Mouse (Mus musculus) lung, adult 18-20 months (tissue): ENCODE measurements around the gene Prkar1b.

Source experiments
- DNase-seq, 2 experiments: peaks; one replicate each; pipeline ENCODE4 v3.0.0; 2022; ENCODE audit warnings: mixed read lengths in 2 of 2

The Prkar1b gene

DNA sequence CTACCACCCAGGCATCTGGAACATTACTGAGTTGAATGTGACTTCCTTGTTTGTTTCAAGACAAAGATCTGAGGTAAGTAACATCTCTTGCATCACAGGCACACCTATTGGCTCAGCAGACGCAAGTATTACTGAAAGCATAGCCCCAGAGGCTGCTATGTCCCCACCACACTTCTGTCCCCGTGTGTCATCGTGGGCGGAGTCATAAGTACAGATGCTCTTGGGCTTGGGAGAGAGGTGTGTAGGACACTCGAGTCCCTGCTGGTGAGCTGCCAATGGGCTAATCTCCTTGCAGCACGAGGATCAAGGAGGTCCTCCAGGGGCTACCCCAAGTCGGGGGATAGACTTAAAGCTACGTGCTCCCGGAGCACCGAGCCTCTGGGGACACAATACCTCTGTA is 96.6 kb downstream of the Prkar1b start:
- peak; percentile 53 to 72 for DNase-seq

DNA sequence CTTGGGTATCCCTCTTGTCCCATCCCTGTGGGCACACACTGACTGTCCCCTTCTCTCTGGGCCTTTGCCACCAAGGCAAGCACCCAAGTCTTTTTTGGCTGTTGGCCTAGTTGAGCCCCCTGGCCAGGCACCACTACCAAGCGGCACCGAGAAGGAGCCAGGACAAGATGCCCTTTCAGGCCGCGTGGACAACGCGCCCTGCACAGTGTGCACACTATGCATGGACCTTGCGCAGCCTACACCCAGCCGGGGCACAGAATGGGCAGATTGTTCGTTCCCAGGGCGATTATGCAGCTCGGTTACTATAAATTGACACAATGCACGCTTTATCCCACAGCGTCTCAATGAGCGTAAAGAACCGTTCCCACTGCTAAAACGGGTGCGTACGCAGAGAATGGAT is 98.5 kb downstream of the Prkar1b start:
- DNase-seq, result no peak

DNA sequence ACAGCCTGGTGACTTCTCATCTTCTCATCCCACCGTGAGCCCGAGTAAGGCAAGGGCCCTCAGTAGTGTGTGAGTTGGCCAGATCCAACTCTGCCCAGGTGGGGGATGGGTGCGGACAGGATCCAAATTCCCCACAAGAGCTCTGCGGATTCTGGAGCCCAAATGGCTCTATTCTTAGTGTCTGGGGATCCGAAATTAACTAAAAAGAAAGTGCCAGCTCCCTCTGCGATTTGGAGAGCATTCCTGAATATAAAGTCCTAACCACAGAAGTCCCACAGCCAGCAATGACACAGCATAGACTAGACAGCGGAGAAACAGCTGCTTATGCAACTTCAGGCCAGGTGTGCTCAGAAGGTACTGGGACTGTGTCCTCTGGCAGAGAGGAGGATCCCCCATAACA is 100.4 kb downstream of the Prkar1b start:
- no peak for DNase-seq

DNA sequence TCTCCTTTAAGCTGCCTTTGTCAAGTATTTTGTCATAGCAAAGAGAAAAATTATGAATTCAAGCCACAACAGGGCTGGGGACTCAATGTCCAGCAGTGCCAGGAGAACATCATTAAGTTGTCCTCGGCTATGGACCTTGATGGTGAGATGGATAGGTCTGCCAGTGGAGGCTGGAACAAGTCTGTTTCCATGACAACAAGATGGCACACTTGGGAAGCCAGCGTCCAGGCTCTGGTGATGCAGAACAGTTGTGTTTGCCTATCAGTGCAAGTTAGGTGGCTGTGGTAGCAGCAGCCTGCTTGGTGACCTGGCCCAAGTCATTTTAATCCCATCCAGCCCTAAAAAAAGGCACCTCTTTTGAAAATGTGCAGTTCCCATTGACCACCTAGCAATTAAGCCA is 102.6 kb downstream of the Prkar1b start:
- DNase-seq, result no peak

DNA sequence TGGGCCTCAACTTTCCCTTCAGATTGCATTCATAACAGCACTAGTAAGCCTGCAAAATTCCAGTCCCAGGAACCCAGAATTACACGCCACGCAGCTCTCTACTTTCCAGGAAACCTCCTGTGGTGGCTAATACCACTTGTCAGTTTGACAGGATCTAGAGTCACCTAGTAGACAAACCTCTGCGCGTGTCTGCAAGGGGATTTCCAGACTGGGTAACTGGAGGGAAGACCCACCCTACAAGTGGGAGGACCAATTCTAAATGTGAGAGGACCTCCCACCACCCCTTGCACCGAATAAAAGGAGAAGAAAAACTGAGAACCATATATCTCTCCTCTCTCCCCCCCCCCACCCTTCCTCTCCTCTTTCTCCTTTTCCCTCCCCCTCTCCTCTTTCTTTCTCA is 103.2 kb downstream of the Prkar1b start:
- DNase-seq, result no peak

DNA sequence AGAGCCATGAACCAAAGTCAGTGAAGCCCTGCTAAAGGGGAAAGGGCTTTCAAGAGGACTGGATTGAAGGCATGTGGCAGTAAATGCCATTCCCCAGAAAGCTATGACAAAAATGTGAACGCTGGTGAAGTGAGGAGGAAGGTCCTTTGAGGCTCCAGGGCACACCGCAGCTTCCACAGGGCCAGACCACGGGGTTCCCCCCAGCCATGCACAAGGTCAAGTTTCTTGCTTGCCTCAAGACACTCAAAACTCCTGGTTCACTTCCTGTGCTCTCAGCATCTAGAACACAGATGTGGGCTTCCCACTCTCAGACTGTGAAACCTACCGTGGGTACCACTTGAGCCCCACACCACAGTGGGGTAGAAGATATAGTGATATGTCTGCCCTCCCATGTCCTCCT is 106.3 kb downstream of the Prkar1b start:
- no peak for DNase-seq

DNA sequence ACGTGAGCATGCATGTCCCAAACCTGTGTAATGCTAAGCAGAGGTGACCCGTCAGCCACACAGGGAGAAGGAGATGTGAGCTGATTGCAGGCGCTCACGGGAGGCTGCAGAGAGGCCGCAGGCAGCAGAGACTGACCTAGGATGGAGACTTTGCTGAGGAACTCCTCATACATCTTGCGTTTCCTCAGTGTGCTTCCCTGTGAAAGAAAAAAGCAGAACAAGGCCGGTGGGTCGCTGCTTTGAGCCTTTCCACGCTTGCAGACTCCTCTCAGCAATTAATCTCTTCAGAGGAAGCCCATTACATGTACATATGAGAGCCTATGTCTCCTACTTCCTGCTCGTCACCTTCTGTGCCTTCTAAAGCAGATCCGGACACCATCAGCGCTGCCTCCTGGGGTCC is 107.5 kb downstream of the Prkar1b start:
- DNase-seq, result no peak

DNA sequence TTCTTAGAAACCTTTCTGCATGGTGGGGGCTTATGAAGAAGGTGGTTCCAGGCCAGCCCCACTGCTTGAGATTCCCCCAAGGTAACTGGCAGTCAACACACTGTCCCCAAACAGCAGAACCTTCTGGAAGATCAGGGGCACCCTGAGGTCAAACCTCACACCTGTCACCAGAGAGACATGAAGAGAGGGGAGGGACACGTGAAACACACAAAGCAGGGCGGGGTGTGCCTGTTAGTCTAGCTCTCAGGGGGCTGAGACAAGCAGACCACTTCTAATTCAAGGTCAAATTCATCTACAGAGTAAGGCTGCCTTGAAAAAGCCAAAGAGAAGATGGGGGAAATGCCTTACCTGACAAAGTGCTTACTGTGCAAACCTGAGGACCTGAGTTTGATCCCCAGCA is 114.6 kb downstream of the Prkar1b start:
- DNase-seq, result no peak

DNA sequence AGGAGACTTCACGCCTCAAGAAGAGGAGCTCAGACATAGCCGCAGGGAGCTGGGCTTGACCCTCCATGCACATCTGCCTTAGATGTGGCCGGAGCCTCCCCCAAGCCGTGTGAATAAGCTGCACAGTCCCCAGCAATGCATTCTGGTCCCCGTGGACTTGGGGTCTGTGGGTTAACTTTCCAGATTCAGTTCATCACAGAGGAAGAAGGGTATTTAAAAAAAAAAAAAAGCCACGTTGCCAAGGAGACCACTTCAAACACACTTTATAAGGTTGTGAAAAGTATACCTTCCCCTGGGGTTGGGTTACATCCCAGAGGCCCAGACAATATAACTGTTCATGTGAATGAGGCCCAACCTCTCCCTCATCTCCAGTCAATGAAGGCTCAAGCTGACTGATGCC is 115.1 kb downstream of the Prkar1b start:
- no peak for DNase-seq

DNA sequence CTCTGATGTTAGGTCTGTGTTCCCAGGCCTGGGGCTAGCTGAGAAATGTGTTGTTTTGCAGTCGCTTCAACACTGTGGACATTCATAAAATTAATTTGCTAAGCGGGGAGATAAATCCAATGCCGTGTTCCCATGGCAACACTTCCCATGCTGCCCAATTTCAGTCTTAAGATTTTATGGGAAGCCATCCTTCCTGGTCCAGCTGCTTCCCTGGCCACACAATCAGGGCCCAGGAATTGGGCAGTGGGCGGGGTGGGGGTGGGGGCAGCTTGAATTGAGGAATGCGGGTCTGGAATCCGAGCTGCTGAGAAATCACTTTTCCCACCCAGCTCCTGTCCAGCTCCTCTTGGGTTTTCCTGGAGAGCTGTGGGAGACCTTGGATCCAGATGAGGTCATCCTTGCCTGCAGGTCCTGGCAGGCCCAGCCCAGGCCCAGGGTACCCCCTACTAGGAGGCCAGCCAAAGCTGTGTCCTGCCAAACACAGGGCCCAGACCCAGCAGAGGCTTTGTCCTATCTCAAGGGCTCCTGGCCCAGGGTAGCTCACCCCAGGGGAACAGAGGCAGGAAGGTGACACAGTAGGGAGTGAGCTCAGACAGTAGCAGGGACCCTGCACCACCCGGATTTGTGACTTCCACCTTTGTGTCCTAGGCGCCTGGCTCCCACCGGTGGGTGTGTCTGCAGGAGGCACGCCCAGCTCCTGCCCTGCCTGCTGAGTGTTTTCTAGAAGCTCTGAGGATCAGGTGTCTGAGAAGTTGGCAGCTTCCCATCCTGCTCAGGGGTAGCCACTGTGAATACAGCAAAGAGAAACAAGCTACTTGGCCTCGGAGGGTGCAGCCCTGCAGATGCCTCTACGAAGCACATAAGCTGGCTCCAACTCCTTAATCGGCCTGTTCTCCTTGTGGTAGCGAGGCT is 116.1 kb downstream of the Prkar1b start:
- peak; percentile 57 to 74 for DNase-seq

DNA sequence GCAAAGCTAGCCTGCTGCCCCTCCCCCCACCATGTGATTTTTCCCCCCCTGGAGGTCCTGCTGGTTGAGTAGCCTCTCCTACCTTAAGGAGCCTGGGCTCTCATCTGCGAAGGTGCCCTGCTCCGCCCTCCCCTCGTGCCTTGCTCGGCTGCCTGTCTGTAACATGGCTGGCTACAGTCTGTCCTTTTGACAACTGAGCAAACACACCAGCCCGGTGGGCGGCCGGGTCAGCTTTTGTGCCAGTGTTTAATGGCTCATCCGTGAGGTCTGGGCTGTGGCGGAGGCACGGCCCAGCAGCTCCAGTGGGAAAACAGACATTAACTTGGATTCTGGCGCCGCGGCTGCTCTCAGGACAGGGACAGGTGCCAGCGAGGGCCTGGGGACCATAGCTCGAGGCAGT is 122.2 kb downstream of the Prkar1b start:
- DNase-seq, result no peak

DNA sequence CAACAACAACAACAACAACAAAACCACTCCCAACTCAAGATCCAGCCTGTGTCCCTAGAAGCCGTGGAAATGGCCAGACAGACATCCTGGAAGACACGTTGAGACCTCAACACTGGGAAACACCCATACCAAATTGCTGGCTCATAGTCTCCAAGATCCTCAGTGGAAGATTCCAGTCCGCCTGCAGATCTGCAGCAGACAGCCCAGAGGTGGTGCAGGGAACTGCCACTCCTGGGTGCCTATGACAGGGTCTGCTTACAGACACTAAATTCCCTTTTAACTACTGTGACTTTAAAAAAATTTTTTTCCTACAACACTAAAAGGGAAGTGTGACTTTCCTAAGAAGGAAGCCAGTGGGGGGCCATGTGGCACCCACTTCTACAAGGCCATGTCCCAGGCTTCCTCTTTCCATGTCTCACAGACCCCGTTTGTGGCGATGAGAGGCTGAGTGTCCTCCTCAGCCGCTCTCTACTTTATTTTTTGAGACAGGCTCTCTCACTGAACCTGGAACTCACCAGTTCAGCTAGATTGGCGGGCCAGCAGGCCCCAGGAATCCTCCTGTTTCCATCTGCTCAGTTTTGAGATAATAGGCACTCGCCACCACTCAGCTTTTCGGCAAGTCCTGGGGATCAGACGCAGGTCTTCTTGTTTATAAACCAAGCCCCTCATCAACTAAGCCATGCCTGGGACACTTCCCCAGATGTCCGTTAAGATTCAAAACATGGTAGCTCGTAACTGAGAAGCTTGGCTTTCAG is 125.3 kb downstream of the Prkar1b start:
- no peak for DNase-seq

DNA sequence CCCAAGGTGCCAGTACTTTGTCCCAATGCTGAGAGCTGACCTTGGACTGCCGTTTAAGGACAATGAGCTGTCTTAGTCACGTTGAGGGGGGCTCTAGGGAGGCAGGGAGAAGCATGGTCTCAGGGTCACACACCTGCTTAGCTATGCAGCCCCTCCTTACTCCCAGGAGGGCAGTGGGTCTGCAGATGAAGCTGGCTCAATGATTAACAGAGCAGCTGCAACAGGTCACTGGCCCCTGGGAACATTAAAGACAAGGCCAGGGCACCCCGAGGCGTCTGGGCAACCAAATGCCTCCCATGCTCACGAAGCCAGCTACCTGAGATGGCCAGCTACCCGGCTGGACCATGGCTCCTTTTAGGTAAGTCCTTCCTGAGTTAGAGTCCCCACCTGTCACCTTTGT is 129.2 kb downstream of the Prkar1b start:
- DNase-seq, result no peak

DNA sequence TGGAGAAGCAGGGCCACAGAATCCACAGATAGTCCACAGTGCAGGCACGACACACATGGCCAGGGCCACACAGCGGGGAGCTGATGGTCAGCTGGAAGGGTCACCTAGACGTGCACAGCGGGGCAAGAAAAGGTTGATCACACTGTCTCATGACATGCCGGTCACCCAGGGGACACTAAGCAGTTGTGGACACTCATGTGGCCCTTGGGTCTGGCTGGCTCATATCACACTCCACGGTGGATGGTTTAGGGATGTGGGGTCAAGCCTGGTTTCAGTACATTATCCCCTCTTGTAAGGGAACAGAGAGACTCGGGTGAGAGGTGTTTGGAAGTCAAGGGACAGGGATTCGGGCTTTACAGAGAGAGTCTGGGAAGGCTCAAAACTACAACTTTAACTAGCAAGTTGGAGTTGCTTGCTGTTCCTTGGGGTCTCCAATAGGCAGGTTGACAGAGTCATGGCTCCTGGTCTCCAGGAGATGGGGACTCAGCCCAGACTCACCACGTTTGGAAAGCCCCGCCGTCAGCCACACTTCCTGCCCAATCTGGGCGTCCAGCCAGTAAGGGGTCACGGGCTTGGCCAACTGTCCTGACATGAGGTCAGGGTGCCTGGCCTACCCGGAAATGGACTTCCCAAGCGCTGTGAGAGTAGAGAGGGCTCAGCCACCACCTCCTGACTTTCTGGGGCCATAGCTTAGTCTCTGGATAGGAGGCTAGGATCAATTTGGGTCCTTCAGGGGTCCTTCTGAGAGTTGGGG is 132.3 kb downstream of the Prkar1b start:
- DNase-seq, result peak; percentile 82 to 85

DNA sequence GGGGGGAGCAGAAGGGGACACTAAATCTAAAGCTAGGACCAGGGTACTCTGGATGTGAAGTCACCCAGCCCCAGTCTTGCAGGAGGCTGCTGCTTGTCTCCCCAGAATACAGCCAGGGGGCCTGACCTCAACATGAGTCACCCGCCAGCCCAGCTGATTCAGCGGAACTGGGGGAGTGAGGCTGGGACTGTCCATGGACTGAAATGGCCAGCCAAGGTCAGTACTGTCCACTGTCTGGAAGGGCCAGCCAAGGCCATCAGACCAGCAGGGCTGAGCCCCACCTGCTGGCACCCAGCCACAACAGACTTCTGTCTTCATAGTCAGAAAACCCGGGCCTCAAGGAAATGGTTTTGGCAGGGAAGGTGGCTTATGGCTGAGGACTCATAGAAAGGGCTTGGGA is 134.7 kb downstream of the Prkar1b start:
- DNase-seq, result peak; percentile 31 to 38

DNA sequence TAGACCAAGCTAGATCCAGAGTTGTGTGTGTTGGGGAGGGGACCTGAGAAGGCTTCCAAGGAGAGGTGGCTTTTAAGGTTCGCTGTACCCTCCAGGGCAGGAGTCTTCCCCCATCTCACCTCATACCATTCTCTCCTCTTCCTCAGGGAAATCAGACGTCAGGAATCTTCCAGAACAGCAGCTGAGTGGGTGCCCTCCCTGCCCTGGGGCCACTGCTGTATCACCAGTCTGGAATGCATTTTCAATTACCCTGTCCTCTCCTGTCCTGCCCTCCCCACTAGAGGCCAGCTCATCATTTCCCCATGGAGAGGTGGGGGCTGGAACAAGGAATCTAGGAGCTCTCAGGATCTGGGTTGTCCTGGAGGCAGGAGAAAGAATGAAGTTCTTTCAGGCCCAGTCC is 139.2 kb downstream of the Prkar1b start:
- DNase-seq, result no peak

DNA sequence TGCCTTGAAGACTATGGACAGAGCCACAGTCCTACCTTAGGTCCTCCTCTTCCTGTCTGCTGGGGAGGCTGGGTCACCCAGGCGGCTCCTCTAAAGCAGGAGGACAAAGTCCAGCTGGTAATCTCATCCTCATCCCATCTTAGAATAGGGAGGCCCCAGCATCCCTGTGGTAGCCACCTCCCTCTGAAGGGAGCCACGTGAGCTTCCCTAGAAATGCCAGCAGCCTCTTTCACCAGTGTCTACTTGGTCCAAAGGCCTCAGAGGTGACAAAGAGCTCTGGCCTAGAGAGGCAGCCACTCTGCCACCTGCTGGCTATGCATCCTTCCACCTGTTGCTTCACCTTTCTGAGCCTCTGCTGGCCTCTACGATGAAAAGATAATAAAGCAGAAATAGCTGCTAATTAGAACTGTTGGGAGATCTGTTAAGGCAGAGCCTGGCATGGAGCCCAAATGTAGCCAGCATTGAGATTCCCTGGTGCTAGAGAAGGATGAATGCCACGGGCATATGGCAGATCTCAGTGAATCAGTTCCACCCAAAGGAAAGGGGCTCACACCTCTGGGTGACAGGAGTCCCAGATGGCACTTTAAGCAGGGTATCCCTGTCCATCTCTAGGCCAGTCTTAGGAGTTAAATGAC is 142.5 kb downstream of the Prkar1b start:
- peak; percentile 37 to 61 for DNase-seq

DNA sequence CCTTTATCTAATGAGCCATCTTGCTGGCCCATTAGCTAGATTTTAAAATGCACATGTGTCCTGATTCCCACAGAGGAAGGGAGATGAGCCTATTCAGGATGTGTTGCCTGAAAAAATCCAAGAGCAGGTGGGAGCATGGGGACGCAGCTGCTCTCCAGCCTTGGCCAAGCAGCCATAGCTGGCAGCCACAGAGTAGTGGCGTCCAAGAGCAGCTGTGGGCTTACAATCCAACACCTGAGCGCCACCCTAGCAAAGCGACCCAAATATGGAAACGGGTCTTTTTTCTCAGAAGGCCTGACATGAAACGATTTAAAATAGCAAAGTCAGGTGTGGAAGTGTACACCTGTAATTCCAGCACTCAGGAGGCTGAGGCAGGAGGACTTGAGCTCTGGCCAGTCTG is 145.2 kb downstream of the Prkar1b start:
- DNase-seq, result no peak

DNA sequence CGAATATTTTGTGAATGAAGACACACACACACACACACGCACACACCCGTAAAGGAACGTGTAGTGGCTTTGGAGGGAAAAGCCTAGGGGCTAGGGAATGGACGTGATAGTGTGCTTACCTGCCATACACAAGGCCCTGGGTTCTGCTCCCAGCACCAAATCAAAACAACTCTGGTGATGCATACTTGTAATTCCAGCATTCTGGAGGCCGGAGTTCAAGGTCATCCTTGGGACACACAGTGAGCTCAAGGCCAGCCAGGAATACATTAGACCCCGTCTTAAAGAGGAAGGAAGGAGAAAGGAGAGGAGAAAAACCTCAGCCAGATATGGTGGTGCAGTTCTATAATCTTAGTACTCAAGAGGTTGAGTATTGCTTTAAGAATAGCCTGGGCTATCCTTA is 150.1 kb downstream of the Prkar1b start:
- DNase-seq, result no peak

DNA sequence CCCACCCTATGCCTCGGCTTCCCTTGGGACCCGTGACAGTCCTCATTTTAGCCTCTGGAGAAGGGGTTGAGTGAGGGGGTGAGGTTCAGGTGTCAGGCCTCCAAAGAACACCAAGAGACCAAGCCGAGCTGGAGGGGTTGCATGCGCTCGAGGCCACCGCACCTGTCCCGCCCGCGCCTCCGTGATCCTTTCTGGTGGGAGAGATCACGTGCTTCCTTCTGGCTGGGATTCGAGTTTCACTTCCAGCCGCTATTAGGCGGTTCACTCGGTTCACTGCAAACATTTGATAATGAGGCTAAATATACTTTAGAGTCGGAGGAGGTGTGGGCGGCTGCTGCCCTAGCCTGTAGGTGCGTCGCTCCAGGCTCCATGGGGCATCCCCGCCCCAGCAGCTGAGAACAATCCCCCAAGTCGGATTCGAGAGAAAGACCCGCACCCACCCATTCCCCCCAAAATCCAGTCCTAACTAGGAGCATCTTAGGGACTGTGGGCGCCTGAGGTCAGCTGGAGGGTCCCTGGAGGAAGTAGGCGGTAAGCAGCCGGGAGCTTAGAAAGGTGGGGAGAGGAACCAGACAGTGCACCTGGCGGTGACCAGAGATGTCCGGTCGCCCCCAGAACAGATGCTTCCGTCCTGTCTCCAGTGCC is 151.7 kb downstream of the Prkar1b start:
- DNase-seq, result peak; percentile 71 to 72

DNA sequence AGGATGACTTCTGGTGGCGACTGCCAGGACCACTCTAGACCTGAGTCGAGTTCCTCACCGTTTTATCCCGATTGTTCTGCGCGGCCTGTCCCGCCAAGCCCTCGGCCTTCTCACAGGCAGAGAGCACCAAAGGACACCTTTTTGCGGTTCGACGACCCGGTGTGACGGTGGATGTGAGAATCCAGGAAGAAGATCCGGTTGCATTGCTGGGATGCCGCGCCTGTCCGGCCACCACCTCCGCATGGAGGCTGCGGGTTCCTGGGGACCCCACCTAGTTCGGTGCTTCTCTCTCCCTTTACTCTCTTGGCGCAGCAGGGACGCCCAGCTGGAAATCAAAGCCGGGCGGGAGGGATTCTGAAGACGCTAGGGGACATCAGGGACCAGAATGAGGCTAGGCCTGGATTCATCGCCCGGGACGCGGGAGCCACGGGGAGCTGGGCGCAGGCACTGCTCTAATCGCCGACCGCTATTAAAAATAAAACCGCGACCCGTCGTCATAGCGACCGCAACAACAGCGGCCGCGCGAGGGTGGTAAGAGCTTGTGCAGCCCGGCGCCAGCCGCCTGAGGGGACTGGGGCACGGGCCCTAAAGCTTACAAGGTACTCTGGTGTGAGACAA is 152.5 kb downstream of the Prkar1b start, which contains the start of gene Pdgfa:
Gene Pdgfa (minus strand): TSS at position 200 of the 618 bp plus-strand sequence.
- peak; percentile 74 to 82 for DNase-seq
